Mouse (Mus musculus) embryonic facial prominence, embryonic 14.5 days (tissue): ENCODE data around the gene Sox5. TPM values are rescaled to one million over a fixed set of nuclear protein-coding genes. Genes with fewer than 3 reads are reported as not detected.

Experiments
- ATAC-seq: fragments of 200-750 bp; cut with Nextera tagmentation; 2 replicates; pipeline ENCODE4 v1.8.0; 2017; ENCODE audit warnings: low read depth, moderate number of reproducible peaks, moderate TSS enrichment
- DNase-seq: peaks from one replicate; pipeline ENCODE4 v3.0.0-alpha.2; 2015; ENCODE audit warnings: low spot score
- H3K27ac ChIP-seq: fragments of 300-500 bp; sonication (generic); replicated peaks from 2 replicates; pipeline ENCODE4 v1.5.1; 2014; ENCODE audit warnings: low read depth, mild to moderate bottlenecking, low read length, moderate library complexity
- H3K27me3 ChIP-seq: fragments of 300-500 bp; sonication (generic); replicated peaks from 2 replicates; pipeline ENCODE4 v1.6.1; 2014; ENCODE audit warnings: low read length; ENCODE audit not compliant: control insufficient read depth, insufficient read depth
- H3K36me3 ChIP-seq: fragments of 300-500 bp; sonication (generic); 2 replicates; pipeline ENCODE4 v1.6.1; 2014; ENCODE audit warnings: low read length, mixed read lengths; ENCODE audit not compliant: control insufficient read depth, insufficient read depth
- H3K4me1 ChIP-seq: fragments of 300-500 bp; sonication (generic); 2 replicates; pipeline ENCODE4 v1.6.1; 2014; ENCODE audit warnings: antibody characterized with exemption, low read length; ENCODE audit not compliant: control insufficient read depth, insufficient read depth
- H3K4me2 ChIP-seq: fragments of 300-500 bp; sonication (generic); 2 replicates; pipeline ENCODE4 v1.6.1; 2014; ENCODE audit warnings: low read depth, mild to moderate bottlenecking, low read length, moderate library complexity, mixed read lengths
- H3K4me3 ChIP-seq: fragments of 300-500 bp; sonication (generic); 2 replicates; pipeline ENCODE4 v1.5.1; 2014; ENCODE audit warnings: low read depth, mild to moderate bottlenecking, low read length
- H3K9ac ChIP-seq: fragments of 300-500 bp; sonication (generic); 2 replicates; pipeline ENCODE4 v1.6.1; 2014; ENCODE audit warnings: low read depth, mild to moderate bottlenecking, low read length, moderate library complexity, mixed read lengths
- H3K9me3 ChIP-seq: fragments of 300-500 bp; sonication (generic); 2 replicates; pipeline ENCODE4 v1.6.1; 2016; ENCODE audit warnings: low read length; ENCODE audit not compliant: control insufficient read depth
- WGBS: fragments of 180-500 bp; shearing (Covaris S2); extraction: QIAGEN DNeasy Blood & Tissue Kit; methylation state at CpG from one replicate; pipeline ENCODE4 v1.1.7; 2014; 5-methylcytosine and 5-hydroxymethylcytosine counted together
- polyA plus RNA-seq: library from polyadenylated mRNA; unstranded; fragments of >200 nt; fragmentation: Nextera tagmentation; extraction: Ambion mirVana; gene quantifications from 2 replicates; pipeline ENCODE4 v1.2.1, GENCODE M21; 2014

The Sox5 gene
- polyA plus RNA-seq, 1 experiment from 2014 or later: 10.8 TPM

DNA sequence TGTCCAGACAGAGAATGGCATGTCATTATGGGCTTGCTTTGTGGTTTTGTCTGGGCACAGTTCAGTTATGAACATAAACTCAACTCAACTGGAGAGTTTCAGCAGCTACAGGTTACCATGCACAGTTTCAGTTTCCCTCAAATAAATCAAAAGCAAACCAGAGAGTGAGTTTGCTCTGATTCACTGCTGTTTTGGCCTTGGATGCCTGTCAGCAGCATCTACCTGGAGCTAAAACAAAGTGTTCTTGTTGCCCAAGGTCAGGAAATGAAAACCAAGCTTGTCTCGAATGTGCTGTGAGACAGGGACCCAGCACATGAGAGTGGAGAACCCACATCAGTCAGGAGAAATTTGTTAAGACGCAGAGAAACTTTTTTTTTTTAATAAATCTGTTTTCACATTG lies 951.6 kb downstream of the Sox5 start:
- H3K27ac ChIP-seq: no peak overlapping the region
- ATAC-seq: no peak
- no peaks in the 10 kb centered on the region for H3K9me3 ChIP-seq
- peaks cover 31% of the 10 kb centered on the region for H3K27me3 ChIP-seq
- no peak overlapping the region for H3K4me2 ChIP-seq
- no peak for DNase-seq
- no peak overlapping the region for H3K9ac ChIP-seq
- H3K4me1 ChIP-seq: no peaks in the 10 kb centered on the region
- 46% methylated on average over 2 of the region's 2 CpGs for WGBS
- H3K36me3 ChIP-seq: no peaks in the 10 kb centered on the region; the same call in 1 of the 2 replicates
- H3K4me3 ChIP-seq: no peak overlapping the region

GRCm38 (mm10) chr6:143826786-143827185 lies 955.0 kb downstream of the Sox5 start:
- 77% methylated on average over 5 of the region's 5 CpGs for WGBS
- no peaks in the 10 kb centered on the region for H3K4me1 ChIP-seq
- no peak overlapping the region for H3K4me2 ChIP-seq
- no peak overlapping the region for H3K27ac ChIP-seq
- no peaks in the 10 kb centered on the region for H3K36me3 ChIP-seq
- peaks cover 11% of the 10 kb centered on the region for H3K27me3 ChIP-seq
- no peak overlapping the region for H3K9ac ChIP-seq
- H3K4me3 ChIP-seq: no peak overlapping the region
- no peaks in the 10 kb centered on the region for H3K9me3 ChIP-seq
- DNase-seq: no peak
- ATAC-seq: no peak

DNA sequence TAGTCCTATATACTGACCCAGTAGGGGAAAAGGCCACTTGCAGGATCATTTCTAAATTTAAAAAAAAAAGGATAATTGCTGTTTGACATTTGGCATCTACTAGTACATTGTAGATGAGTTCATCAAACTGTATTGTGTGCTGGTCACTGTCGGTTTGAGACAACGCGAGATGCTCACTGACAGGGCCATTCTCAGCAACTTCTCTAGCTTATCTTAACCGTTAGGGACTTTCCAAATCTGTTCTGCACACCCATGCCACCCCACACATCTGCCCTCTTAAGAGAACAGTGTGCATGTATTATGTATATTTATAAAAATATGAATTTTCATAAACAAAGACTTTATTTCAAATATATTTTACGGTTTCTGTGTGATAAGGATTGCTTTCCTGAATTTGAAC lies 955.8 kb downstream of the Sox5 start:
- peaks cover 6% of the 10 kb centered on the region for H3K27me3 ChIP-seq
- no peaks in the 10 kb centered on the region for H3K9me3 ChIP-seq
- WGBS: 90% methylated on average over 5 of the region's 5 CpGs
- ATAC-seq (no peak), DNase-seq (no peak)
- no peak overlapping the region for H3K27ac ChIP-seq
- H3K9ac ChIP-seq: no peak overlapping the region
- H3K4me3 ChIP-seq: no peak overlapping the region
- H3K4me2 ChIP-seq: no peak overlapping the region
- H3K36me3 ChIP-seq: no peaks in the 10 kb centered on the region
- H3K4me1 ChIP-seq: no peaks in the 10 kb centered on the region

DNA sequence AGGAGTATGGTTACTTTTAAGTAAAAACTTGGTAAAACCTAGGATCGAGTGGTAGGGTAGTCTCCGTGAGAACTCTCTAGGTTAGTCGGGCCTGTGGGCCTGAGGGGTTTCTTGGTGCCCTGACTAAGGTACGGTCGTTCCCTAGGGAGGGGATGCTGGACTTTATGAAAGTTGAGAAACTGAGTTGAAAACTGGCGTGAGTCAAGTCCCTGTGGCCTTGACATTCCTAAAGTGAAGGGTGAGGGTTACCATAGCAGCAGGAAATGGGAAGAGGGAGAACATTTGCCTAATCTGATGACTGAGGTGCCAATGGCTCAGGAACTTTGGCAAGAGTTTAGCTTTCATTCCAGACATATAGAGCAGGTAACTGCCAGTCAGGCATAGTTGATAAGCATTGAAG lies 956.7 kb downstream of the Sox5 start:
- WGBS: 74% methylated on average over 6 of the region's 6 CpGs
- ATAC-seq: no peak

DNA sequence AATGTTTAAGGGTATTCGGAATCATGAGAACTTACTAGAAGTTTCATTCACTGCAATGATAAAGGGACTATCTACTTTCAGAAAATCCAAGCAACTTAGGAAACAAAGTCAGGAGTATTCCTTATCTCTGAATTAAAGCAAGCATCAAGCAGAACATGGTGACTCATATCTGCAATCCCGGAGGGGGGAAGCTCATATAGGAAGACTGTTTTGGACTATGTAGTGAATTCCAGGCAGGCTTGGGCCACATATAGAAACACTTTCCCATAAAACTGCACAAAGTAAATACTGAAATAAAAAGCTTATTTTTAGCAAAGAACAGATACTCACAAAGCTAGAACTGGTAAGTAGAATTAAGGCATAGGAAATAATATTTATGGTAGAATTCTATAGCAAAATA lies 993.3 kb downstream of the Sox5 start:
- Histone ChIP-seq H3K9me3 (no peaks in the 10 kb centered on the region), H3K27ac (no peak overlapping the region), H3K4me1 (no peaks in the 10 kb centered on the region), H3K36me3 (no peaks in the 10 kb centered on the region), H3K4me3 (no peak overlapping the region), H3K27me3 (no peaks in the 10 kb centered on the region), H3K4me2 (no peak overlapping the region), H3K9ac (no peak overlapping the region)
- WGBS: 92% methylated on average over 2 of the region's 2 CpGs
- no peak for ATAC-seq
- no peak for DNase-seq

More for the DNA sequence above, 956.7 kb downstream of the Sox5 start:
- Histone ChIP-seq H3K9me3 (no peaks in the 10 kb centered on the region), H3K27ac (no peak overlapping the region), H3K27me3 (peaks cover 6% of the 10 kb centered on the region), H3K4me1 (no peaks in the 10 kb centered on the region), H3K9ac (no peak overlapping the region), H3K36me3 (no peaks in the 10 kb centered on the region), H3K4me2 (no peak overlapping the region), H3K4me3 (no peak overlapping the region)
- no peak for DNase-seq

DNA sequence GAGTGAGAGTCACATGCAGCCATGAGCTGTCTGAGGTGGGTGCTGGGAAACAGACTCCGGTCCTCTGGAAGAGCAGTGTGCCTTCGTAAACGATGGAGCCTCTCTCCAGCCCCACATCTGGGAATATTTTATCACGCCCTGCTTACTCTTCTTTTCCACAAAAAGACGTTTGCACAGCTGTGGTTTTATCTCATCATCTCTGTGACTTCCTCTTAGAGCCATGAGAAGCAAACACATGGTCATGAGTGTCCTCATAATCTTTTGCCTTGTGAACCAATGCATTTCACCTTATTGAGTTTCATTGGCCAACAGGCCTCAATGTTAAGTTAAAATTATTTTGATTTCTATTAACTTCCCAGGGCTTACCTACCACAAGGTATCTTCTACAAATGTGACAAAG lies 994.4 kb downstream of the Sox5 start:
- Histone ChIP-seq H3K4me3 (no peak overlapping the region), H3K36me3 (no peaks in the 10 kb centered on the region), H3K4me1 (no peaks in the 10 kb centered on the region), H3K9ac (no peak overlapping the region), H3K9me3 (no peaks in the 10 kb centered on the region), H3K27me3 (no peaks in the 10 kb centered on the region), H3K4me2 (no peak overlapping the region), H3K27ac (no peak overlapping the region)
- 55% methylated on average over 5 of the region's 5 CpGs for WGBS
- no peak for ATAC-seq
- DNase-seq: no peak

DNA sequence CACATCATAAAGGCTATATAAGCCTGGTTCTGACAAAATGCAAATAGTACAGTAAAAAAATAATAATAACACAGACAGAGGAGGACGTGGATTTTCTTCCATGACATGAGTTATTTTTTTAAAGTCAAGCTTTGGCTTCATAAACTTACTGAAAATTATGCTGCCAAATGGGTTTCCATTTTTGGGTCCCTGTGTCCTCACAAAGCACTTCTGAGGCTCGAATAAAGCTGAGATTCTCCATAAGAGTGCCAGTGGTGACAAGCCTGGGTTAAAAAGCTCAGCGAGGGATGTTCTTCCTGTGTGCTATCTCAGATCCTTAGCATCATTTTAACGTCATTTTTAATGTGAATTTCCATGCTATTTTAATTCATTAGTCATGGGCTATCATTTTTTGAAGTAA lies 996.1 kb downstream of the Sox5 start:
- no peak for ATAC-seq
- DNase-seq: no peak
- Histone ChIP-seq H3K36me3 (no peaks in the 10 kb centered on the region), H3K9me3 (no peaks in the 10 kb centered on the region), H3K4me1 (no peaks in the 10 kb centered on the region), H3K27me3 (no peaks in the 10 kb centered on the region), H3K4me2 (no peak overlapping the region), H3K4me3 (no peak overlapping the region), H3K27ac (no peak overlapping the region), H3K9ac (no peak overlapping the region)
- WGBS: 68% methylated on average over 4 of the region's 4 CpGs
